Mouse (Mus musculus) adrenal gland, postnatal 14 days (tissue): Measurements from ENCODE around the gene Preb. TPM values are rescaled to one million over a fixed set of nuclear protein-coding genes. Genes with fewer than 3 reads are reported as not detected.

Experiments
- total RNA-seq: library from RNA; stranded (reverse); gene quantifications from 2 replicates; pipeline ENCODE4 v1.2.3, GENCODE M21; 2021

Gene Preb
- total RNA-seq, 1 experiment from 2014 or later = 117 TPM

Other genes starting within 250 kb of the Preb start
- gene Dpysl5, start 248.8 kb downstream of the Preb start, total RNA-seq = 1.4 and 4.5 TPM in 2 replicates
- gene Mapre3, start 145.7 kb downstream of the Preb start, total RNA-seq = 44.1 and 46.5 TPM in 2 replicates
- 48.5 and 55.1 TPM in 2 replicates for gene Tmem214, start 92.3 kb downstream of the Preb start, total RNA-seq
- gene Agbl5, start 71.7 kb downstream of the Preb start, total RNA-seq = 10.4 and 11.7 TPM in 2 replicates
- gene Ost4, start 52.6 kb downstream of the Preb start, total RNA-seq = 210 and 212 TPM in 2 replicates
- gene Emilin1, start 47.0 kb downstream of the Preb start, total RNA-seq = 46.2 and 51.0 TPM in 2 replicates
- 48.4 and 70.5 TPM in 2 replicates for gene Khk, start 38.9 kb downstream of the Preb start, total RNA-seq
- gene Cgref1, start 14.8 kb downstream of the Preb start, total RNA-seq = 0.56 and 0.86 TPM in 2 replicates
- 1.1 and 1.2 TPM in 2 replicates for gene Tcf23, start 8.3 kb upstream of the Preb start, total RNA-seq
- 116 and 121 TPM in 2 replicates for gene Atraid, start 88.0 kb upstream of the Preb start, total RNA-seq
- 19.7 and 24.0 TPM in 2 replicates for gene Slc5a6, start 88.6 kb upstream of the Preb start, total RNA-seq
- gene Cad, start 94.4 kb upstream of the Preb start, total RNA-seq = 31.0 and 37.3 TPM in 2 replicates
- gene Dnajc5g, start 145.9 kb upstream of the Preb start, total RNA-seq = not detected in 2 replicates
- 0.49 and 0.74 TPM in 2 replicates for gene Slc30a3, start 147.9 kb upstream of the Preb start, total RNA-seq
- gene Trim54, start 156.4 kb upstream of the Preb start, total RNA-seq = not detected in 2 replicates
- gene Ucn, start 178.5 kb upstream of the Preb start, total RNA-seq = not detected in 2 replicates
- 41.7 and 46.4 TPM in 2 replicates for gene Mpv17, start 193.9 kb upstream of the Preb start, total RNA-seq
- 1.7 and 1.9 TPM in 2 replicates for gene Gm29609, start 219.6 kb upstream of the Preb start, total RNA-seq
- gene Gtf3c2, start 219.8 kb upstream of the Preb start, total RNA-seq = 54.3 and 58.6 TPM in 2 replicates
- gene Snx17, start 232.9 kb upstream of the Preb start, total RNA-seq = 85.0 and 95.4 TPM in 2 replicates
- gene Eif2b4, start 233.1 kb upstream of the Preb start, total RNA-seq = 42.7 and 64.9 TPM in 2 replicates
- gene Zfp513, start 241.9 kb upstream of the Preb start, total RNA-seq = 25.8 and 27.9 TPM in 2 replicates